Mouse (Mus musculus) Patski (cell line): Measurements from ENCODE around the gene Dnah6. TPM values are rescaled to one million over a fixed set of nuclear protein-coding genes. Genes with fewer than 3 reads are reported as not detected.

Experiments used
- ATAC-seq: fragments of 100-300 bp; one replicate; pipeline ENCODE4 v1.8.0; 2021
- CTCF ChIA-PET: fragments of 350-600 bp; sonication (Branson Sonifier 250); formaldehyde crosslinking; loops from one replicate; lab custom pipeline; 2022; ENCODE audit warnings: inconsistent platforms; lab: Charles Lee
- POLR2A ChIA-PET: fragments of 350-600 bp; sonication (Branson Sonifier 250); formaldehyde crosslinking; loops from one replicate; lab custom pipeline; 2022; ENCODE audit warnings: antibody characterized with exemption, inconsistent platforms; lab: Charles Lee
- DNase-seq: peaks from one replicate; pipeline ENCODE4 v3.0.0-alpha.2; 2011; ENCODE audit warnings: low read depth, low spot score
- H3K27me3 ChIP-seq: fragments of 371-371 bp; one replicate; pipeline ENCODE4 v1.5.1; 2021
- CTCF ChIP-seq: fragments of 100-300 bp; IDR thresholded peaks from one replicate; pipeline ENCODE4 v1.5.1; 2021
- in situ Hi-C: fragments of 300-500 bp; cut with MboI; formaldehyde crosslinking; loops from 3 replicates; pipeline ENCODE4 v1.11.1; 2018; ENCODE audit warnings: low pct_unique_long_range_greater_than_20kb, mixed read lengths
- polyA plus RNA-seq: library from polyadenylated mRNA; unstranded; gene quantifications from one replicate; pipeline ENCODE4 v1.2.3, GENCODE M21; 2021

Dnah6 gene
- polyA plus RNA-seq, 1 experiment from 2014 or later: 0.01 TPM

DNA sequence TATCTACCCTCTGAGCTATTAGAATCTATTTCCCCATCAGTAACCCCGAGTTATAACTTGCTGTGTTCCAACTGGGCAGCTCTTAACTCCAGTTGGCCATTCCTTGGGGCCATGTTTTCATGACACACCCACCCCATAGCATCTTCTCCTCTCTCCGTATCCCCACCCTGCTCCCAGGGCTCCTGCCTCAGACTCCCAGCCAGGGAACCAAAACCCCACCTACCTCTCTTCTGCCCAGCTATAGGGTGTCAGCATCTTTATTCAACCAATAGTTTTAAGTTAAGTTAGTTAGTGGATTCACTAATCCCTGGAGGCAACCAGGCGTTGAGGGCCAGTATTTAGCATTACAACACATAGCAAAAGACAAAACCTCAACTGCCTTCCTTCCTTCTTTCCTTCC is 7.4 kb upstream of the Dnah6 start:
- DNase-seq: no peak
- no peak for ATAC-seq
- in situ Hi-C loops: loop anchor here (5.0 to 10.0 kb wide), 2 partner anchors 214 to 287 kb away; no protein-coding TSS in a partner anchor
- POLR2A ChIA-PET: no interaction called here
- CTCF ChIA-PET: no interaction called here
- no peaks in the 10 kb centered on the region for H3K27me3 ChIP-seq
- TF ChIP-seq CTCF: no peak

DNA sequence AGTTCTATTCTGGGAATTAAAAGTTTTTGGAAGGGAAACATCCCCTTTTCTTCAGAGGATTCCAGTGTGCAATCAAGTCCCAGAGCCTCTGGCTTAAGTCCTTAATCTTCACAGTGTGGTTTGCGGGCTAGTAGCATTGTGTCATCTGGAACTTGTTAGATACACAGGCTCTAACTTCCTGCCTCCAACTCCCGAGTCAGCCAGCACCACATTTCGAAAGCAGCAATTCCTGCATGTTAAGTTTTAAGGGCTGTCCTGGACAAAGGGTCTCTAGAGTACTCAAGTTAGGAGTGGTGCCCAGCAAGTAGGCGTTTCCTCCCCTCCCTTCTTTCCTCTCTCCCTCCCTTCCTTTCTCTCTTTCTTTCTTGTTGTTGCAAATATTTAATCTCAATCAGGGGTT is 7.0 kb upstream of the Dnah6 start:
- H3K27me3 ChIP-seq: no peaks in the 10 kb centered on the region
- ATAC-seq (peak; percentile 76), DNase-seq (no peak)
- no peak for TF ChIP-seq CTCF
- in situ Hi-C loops: loop anchor here (5.0 to 10.0 kb wide), 2 partner anchors 214 to 286 kb away; no protein-coding TSS in a partner anchor
- CTCF ChIA-PET: no interaction called here
- POLR2A ChIA-PET: no interaction called here

DNA sequence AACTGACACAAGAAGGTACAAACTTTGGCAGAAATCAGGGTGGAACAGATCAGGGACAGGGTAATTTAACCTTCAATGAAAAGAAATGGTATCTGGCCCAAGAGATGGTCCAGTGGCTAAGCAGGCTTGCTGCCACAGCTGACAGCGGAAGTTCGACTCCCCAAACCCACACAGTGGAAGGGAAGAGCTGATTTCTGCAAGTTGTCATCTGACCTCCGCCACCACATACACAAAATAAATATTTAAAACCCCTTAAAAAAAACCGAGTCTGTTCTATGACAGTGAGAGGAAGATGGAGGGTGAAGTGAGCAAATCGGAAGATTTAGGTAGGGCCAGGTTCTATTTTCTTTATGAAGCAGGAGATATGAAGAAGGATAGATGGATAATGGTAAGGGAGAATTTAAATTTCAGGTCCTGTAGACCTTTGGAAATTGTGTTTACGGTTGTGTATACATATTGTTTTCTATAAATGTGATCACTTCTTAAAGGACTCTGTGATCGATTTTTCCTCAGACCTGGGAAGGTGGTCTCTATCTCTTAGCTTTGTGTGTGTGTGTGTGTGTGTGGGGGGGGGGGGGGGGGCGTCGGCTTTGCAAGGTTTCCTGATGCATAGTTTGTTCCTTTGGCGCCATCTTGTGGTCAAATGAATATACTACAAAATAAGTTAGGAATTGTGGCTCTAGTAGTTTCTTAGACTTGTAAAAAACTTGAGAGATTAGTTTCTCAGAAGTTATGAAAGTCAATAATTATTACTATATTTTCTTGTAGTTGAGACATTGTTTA is 6.1 kb upstream of the Dnah6 start:
- ChIA-PET CTCF (no interaction called here), POLR2A (no interaction called here)
- no peak for ATAC-seq
- in situ Hi-C loops: loop anchor here (5.0 to 10.0 kb wide), 2 partner anchors 213 to 285 kb away; no protein-coding TSS in a partner anchor
- H3K27me3 ChIP-seq: no peaks in the 10 kb centered on the region
- DNase-seq: no peak
- peak; percentile 12 for TF ChIP-seq CTCF

DNA sequence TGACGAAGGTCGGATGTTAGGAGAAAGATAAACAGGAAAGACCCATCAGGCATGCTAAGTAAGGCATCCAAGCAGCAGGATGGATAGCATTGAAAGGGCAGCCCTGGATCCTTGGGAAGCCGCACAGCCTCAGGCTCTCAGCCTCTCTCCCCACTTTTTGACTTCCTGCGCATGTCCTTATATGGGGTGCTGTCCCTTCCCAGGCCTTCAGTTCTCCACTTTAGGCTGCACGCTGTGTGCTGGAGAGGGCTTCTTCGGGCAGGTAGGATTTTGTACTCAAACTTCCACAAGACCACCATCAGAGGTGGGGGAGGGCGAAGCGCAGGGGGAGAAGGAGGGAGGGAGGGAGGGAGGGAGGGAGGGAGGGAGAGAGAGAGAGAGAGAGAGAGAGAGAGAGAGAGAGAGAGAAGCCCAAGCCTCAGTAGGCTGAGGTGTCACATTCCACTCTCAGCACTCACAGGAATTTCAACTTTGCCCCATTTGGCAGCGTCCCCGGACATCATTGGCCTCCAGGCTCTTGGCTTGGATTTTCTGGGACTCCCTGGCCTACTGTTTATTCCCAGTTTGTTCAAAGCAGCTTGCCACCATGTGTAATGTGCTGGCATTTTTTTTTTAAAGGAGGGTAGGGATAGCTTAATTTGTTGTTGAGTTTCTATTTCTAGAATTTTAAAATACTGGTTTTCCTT is 1.5 kb upstream of the Dnah6 start:
- DNase-seq (peak; percentile 94), ATAC-seq (peak; percentile 88)
- ChIA-PET POLR2A (no interaction called here), CTCF (interaction anchor here (1.2 to 1.3 kb wide), 2 partner anchors 12 to 16 kb away, joined by 3 read pairs; no protein-coding TSS in a partner anchor)
- in situ Hi-C loops: loop anchor here (5.0 to 10.0 kb wide), 2 partner anchors 56 to 208 kb away; no protein-coding TSS in a partner anchor
- H3K27me3 ChIP-seq: no peaks in the 10 kb centered on the region
- no peak for TF ChIP-seq CTCF

DNA sequence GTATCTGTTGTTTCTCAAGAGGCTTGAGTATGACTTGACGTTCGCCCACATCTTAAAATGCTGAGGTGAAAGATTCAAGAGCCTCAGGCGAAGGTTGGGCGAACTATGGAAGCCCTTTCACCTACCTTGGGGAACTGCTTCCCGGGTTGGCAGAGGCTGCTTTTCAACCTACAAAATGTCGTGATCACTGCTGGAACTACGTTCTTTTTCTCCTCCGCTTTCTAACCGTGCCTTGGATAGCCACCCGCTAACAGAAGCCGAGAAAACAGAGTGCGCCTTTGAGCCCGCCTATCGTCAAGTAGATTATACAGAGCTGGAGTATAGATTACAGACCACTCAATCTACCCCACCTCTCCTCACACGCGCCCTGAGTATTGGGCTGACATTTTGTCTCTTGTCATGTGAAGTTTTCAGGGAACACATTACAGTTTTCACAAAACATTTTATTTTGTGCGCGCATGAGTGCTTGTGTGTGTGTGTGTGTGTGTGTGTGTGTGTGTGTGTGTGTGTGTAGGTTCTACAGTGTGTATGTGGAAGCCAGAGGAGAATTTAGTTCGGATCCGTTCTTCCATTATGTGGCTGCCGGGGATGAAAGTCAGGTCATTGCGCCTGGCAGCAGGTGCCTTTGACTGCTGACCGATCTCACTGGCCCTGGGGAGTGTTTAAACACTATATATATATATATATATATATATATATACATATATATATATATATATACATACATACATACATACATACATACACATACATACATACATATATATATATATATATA is 696 bp upstream of the Dnah6 start:
- H3K27me3 ChIP-seq: no peaks in the 10 kb centered on the region
- ChIA-PET POLR2A (no interaction called here), CTCF (interaction anchor here (1.3 kb wide), 1 partner anchor 12 kb away, joined by 3 read pairs; no protein-coding TSS in a partner anchor)
- ATAC-seq (peak; percentile 16), DNase-seq (no peak)
- no peak for TF ChIP-seq CTCF
- in situ Hi-C loops: loop anchor here (5.0 to 10.0 kb wide), 2 partner anchors 55 to 207 kb away; no protein-coding TSS in a partner anchor

DNA sequence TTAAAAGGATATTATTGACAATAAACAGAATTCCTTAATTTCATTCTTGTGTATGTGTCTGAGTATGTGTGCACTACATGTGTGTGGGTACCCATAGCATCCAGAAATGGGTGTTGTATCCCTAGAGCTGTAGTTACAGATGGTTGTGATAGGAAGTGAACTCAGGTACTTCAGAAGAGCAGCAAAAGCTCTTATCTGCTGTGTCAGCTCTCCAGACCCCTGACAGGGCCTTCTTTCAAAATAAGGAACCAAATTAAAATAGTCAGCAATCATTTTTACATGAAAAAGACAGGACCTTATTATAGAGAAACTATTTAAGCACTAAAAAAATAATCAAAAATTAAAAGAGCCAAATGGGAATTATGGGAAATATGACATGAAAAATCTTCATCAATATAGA is 9.8 kb downstream of the Dnah6 start:
- no peaks in the 10 kb centered on the region for H3K27me3 ChIP-seq
- CTCF ChIA-PET: interaction anchor here (1.1 to 2.7 kb wide), 2 partner anchors 9 to 69 kb away, joined by 3 to 10 read pairs; no protein-coding TSS in a partner anchor
- no peak for TF ChIP-seq CTCF
- in situ Hi-C loops: no loop called here
- POLR2A ChIA-PET: no interaction called here
- ATAC-seq (no peak), DNase-seq (no peak)

DNA sequence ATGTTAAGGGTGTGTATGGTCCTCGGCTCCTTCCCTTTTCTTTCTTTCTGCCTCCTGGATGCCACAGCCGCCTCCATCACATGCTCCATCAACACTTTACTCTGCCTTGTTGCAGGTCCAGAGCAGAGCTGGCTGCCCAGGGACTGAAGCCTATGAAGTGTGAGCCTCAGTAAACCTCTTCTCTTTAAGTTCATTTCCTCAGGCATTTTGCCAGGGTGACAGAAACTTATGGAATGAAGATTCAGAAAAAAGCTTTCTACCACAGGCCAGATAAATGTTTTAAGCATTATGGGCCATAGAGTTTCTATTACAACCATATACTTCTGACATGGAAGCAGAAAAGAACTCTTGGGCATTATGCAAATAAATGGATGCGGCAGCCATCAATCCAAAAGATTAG is 10.4 kb downstream of the Dnah6 start:
- in situ Hi-C loops: no loop called here
- CTCF ChIA-PET: interaction anchor here (1.1 to 2.7 kb wide), 3 partner anchors 9 to 68 kb away, joined by 3 to 10 read pairs (median 3); no protein-coding TSS in a partner anchor
- no peak for ATAC-seq

DNA sequence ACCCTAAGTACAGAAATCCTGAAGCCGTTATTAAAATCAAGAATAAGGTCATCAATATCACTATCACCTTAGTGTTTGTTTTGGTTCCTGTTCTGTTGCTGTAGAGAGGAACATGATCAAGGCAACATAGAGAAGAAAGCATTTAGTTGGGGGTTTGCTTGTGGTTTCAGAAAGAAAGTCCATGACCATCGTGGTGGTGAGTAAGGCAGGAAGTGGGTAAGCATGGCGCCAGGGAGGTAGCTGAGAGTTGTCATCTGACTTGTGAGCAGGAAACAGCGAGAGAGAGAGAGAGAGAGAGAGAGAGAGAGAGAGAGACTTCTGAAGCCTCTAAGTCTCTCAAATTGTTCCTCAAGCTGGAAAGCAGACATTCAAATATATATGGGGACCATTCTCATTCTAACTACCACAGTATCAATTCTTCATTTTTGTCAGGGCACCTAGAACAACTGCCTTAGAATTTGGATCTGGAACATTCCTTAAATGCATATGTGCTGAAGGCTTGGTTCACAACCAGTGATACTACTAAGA is 10.9 kb downstream of the Dnah6 start:
- TF ChIP-seq CTCF: no peak
- H3K27me3 ChIP-seq: no peaks in the 10 kb centered on the region
- DNase-seq: no peak
- ChIA-PET CTCF (interaction anchor here (1.1 to 2.7 kb wide), 4 partner anchors 10 to 270 kb away, joined by 3 to 10 read pairs (median 3); no protein-coding TSS in a partner anchor), POLR2A (no interaction called here)
- no peak for ATAC-seq
- in situ Hi-C loops: no loop called here

More for the DNA sequence above, 10.4 kb downstream of the Dnah6 start:
- TF ChIP-seq CTCF: no peak
- POLR2A ChIA-PET: no interaction called here
- no peak for DNase-seq
- H3K27me3 ChIP-seq: no peaks in the 10 kb centered on the region

DNA sequence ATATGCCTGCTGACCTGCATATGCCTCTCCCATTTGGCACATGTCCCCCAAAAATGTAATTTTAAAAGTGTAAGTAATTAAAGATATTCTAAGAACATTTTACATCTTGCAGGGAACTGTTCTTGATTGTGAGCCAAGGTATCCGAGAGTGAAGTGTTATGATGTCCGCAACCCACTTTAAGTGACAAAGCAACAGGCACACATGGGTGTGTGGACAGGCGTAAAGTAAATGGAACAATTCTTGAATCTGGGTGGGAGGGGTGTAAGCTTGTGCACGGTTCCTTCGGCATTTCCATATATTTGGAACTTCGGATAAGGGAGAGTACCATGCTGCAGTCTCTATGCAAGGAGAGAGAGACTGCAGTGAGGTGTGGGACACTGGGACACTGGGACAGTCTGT is 11.9 kb downstream of the Dnah6 start:
- no peak for TF ChIP-seq CTCF
- no peaks in the 10 kb centered on the region for H3K27me3 ChIP-seq
- DNase-seq: no peak
- POLR2A ChIA-PET: no interaction called here
- no peak for ATAC-seq
- in situ Hi-C loops: no loop called here
- CTCF ChIA-PET: interaction anchor here (1.2 to 2.7 kb wide), 2 partner anchors 11 to 269 kb away, joined by 3 to 10 read pairs; no protein-coding TSS in a partner anchor
